Mouse (Mus musculus) B cell, adult 2 months (primary cell): ENCODE measurements around the gene Nucb2.

Experiments used
- DNase-seq, 2 experiments: peaks; one replicate each; pipeline ENCODE4 v3.0.0; 2022

The Nucb2 gene

GRCm38 (mm10) chr7:116524577-116524976 is 20.4 kb downstream of the Nucb2 start:
- no peak for DNase-seq

GRCm38 (mm10) chr7:116529793-116530192 is 25.6 kb downstream of the Nucb2 start:
- DNase-seq, result peak; percentile 58 to 69

GRCm38 (mm10) chr7:116530470-116530869 is 26.3 kb downstream of the Nucb2 start:
- DNase-seq, result no peak

GRCm38 (mm10) chr7:116531311-116531710 is 27.1 kb downstream of the Nucb2 start:
- peak; percentile 40 to 41 for DNase-seq

- no peak for DNase-seq
Observed at GRCm38 (mm10) chr7:116556834-116557233, 52.7 kb downstream of the Nucb2 start.

- no peak for DNase-seq
Observed at GRCm38 (mm10) chr7:116574551-116574950, 70.4 kb downstream of the Nucb2 start.
